Mouse (Mus musculus) midbrain, embryonic 16.5 days (tissue): ENCODE data around the gene Akap12. TPM values are rescaled to one million over a fixed set of nuclear protein-coding genes. Genes with fewer than 3 reads are reported as not detected.

Experiments used
- ATAC-seq: fragments of 200-750 bp; cut with Nextera tagmentation; 2 replicates; pipeline ENCODE4 v1.8.0; 2017; ENCODE audit warnings: moderate TSS enrichment
- H3K27ac ChIP-seq: fragments of 300-500 bp; sonication (generic); 2 replicates; pipeline ENCODE4 v1.5.1; 2014; ENCODE audit warnings: mild to moderate bottlenecking, low read length, mixed read lengths
- H3K27me3 ChIP-seq: fragments of 300-500 bp; sonication (generic); 2 replicates; pipeline ENCODE4 v1.6.1; 2014; ENCODE audit warnings: low read depth, low read length, mixed read lengths; ENCODE audit not compliant: control insufficient read depth, insufficient read depth
- H3K36me3 ChIP-seq: fragments of 300-500 bp; sonication (generic); 2 replicates; pipeline ENCODE4 v1.6.1; 2014; ENCODE audit warnings: mild to moderate bottlenecking, low read length, moderate library complexity, mixed read lengths; ENCODE audit not compliant: control insufficient read depth, insufficient read depth
- H3K4me1 ChIP-seq: fragments of 300-500 bp; sonication (generic); 2 replicates; pipeline ENCODE4 v1.6.1; 2014; ENCODE audit warnings: mild to moderate bottlenecking, low read length, mixed read lengths; ENCODE audit not compliant: control insufficient read depth, insufficient read depth
- H3K4me2 ChIP-seq: fragments of 300-500 bp; sonication (generic); 2 replicates; pipeline ENCODE4 v1.6.1; 2014; ENCODE audit warnings: mild to moderate bottlenecking, low read length, mixed read lengths
- H3K4me3 ChIP-seq: fragments of 300-500 bp; sonication (generic); 2 replicates; pipeline ENCODE4 v1.5.1; 2014; ENCODE audit warnings: low read depth, mild to moderate bottlenecking, low read length, moderate library complexity, mixed read lengths
- H3K9ac ChIP-seq: fragments of 300-500 bp; sonication (generic); 2 replicates; pipeline ENCODE4 v1.6.1; 2014; ENCODE audit warnings: low read depth, low read length, mixed read lengths
- H3K9me3 ChIP-seq: fragments of 300-500 bp; sonication (generic); replicated peaks from 2 replicates; pipeline ENCODE4 v1.6.1; 2014; ENCODE audit warnings: mild to moderate bottlenecking, low read length, mixed read lengths; ENCODE audit not compliant: control insufficient read depth, poor library complexity, severe bottlenecking
- WGBS: fragments of 180-500 bp; shearing (Covaris S2); extraction: QIAGEN DNeasy Blood & Tissue Kit; methylation state at CpG from one replicate; pipeline ENCODE4 v1.1.7; 2014; 5-methylcytosine and 5-hydroxymethylcytosine counted together
- polyA plus RNA-seq: library from polyadenylated mRNA; unstranded; fragments of >200 nt; fragmentation: Nextera tagmentation; extraction: Ambion mirVana; gene quantifications from 2 replicates; pipeline ENCODE4 v1.2.1, GENCODE M21; 2015

Gene Akap12
- polyA plus RNA-seq, 1 experiment from 2014 or later = 44.7 TPM

DNA sequence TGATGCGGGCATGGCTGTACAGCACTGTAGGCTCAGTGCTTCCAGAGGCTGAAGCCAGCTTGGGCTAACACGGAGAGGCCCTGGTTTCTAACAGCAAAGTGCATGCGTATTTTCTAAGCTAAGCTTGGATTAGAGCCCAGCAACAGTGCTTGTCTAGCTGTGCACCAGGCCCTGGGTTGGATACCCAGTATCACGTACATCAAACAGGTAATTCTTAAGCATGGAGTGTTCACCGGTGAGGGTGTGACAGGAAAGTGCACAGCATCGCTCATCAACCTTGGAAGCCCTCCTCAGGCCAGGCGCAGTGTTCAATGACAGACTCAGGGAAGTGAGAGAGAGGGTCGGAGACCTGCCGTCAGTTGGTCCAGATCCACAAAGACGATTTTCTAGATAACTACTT, 9.4 kb downstream of the Akap12 start:
- WGBS = 92% methylated on average over 10 of the region's 10 CpGs

DNA sequence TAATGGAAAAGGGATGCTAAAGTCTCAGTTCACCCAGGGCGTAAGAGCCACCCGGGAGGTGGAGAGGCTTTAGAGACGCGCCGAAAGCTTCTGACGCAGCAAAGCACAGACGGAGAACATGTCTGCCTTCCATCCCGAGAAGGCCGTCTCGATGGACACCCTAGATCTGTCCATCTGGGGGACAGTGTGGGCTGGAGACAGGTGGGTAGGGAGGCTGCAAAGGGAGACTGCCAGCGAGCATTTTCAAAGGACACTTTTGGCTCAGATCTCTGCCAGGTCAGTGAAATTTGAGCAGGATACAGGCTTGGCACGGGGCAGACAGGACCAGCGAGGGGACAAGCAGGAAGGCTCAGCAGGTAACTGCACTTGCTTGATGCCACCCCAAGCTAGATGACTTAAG, 9.9 kb downstream of the Akap12 start:
- ATAC-seq = no peak
- Histone ChIP-seq H3K9ac (no peak overlapping the region), H3K4me1 (no peaks in the 10 kb centered on the region), H3K4me2 (no peak overlapping the region), H3K4me3 (no peak overlapping the region), H3K27me3 (no peaks in the 10 kb centered on the region), H3K36me3 (no peaks in the 10 kb centered on the region), H3K9me3 (no peaks in the 10 kb centered on the region), H3K27ac (no peak overlapping the region)
- WGBS = 94% methylated on average over 13 of the region's 13 CpGs

More for the DNA sequence above, 9.4 kb downstream of the Akap12 start:
- no peak overlapping the region for H3K4me2 ChIP-seq
- H3K27ac ChIP-seq = no peak overlapping the region
- no peak overlapping the region for H3K4me3 ChIP-seq
- H3K27me3 ChIP-seq = no peaks in the 10 kb centered on the region
- H3K4me1 ChIP-seq = no peaks in the 10 kb centered on the region
- H3K9ac ChIP-seq = no peak overlapping the region
- no peaks in the 10 kb centered on the region for H3K36me3 ChIP-seq
- ATAC-seq = no peak
- no peaks in the 10 kb centered on the region for H3K9me3 ChIP-seq

DNA sequence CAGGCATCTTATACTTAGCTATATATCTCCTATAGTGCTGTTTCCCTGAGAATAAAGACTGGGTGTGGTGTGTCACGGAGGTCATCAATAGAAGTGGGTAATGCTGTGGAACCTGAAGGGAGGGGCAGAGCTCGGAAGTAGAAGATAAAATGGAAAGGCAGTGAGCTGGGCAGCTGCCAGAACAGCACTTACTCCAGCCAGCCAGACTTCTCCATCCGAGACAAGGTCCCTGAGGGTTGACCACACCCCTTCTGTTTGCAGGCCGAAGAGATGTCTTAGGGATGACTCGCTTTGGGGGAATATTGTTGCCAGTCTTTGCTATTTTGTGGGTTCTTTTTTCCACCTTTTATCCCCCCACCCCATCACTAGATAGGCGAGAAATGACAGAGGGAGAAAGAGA, 11.9 kb downstream of the Akap12 start:
- Histone ChIP-seq H3K9ac (no peak overlapping the region), H3K9me3 (no peaks in the 10 kb centered on the region), H3K4me3 (no peak overlapping the region), H3K27me3 (no peaks in the 10 kb centered on the region), H3K27ac (no peak overlapping the region), H3K36me3 (no peaks in the 10 kb centered on the region), H3K4me1 (no peaks in the 10 kb centered on the region), H3K4me2 (no peak overlapping the region)
- 61% methylated on average over 6 of the region's 6 CpGs for WGBS
- no peak for ATAC-seq

DNA sequence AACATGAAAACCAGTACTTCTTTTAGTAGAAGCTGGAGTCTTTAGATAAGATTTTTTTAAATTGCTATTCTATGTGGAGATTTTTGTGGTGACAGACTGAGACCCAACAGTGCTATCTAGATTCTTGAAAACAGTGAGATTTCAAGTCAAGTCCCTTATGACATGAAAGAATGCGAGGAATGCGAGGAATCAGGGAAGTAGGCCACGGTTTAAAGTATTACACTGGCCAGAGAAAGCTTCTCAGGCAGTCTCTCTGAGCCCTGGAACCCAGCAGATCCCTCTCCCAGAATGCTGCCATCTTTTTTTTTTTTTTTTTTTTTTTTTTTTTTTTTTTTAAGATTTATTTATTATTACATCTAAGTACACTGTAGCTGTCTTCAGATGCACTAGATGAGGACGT, 16.2 kb downstream of the Akap12 start:
- Histone ChIP-seq H3K9ac (no peak overlapping the region), H3K4me3 (no peak overlapping the region), H3K36me3 (no peaks in the 10 kb centered on the region), H3K9me3 (no peaks in the 10 kb centered on the region), H3K4me2 (no peak overlapping the region), H3K27ac (no peak overlapping the region), H3K4me1 (no peaks in the 10 kb centered on the region), H3K27me3 (no peaks in the 10 kb centered on the region)
- ATAC-seq = no peak
- WGBS = 63% methylated on average over 4 of the region's 4 CpGs

DNA sequence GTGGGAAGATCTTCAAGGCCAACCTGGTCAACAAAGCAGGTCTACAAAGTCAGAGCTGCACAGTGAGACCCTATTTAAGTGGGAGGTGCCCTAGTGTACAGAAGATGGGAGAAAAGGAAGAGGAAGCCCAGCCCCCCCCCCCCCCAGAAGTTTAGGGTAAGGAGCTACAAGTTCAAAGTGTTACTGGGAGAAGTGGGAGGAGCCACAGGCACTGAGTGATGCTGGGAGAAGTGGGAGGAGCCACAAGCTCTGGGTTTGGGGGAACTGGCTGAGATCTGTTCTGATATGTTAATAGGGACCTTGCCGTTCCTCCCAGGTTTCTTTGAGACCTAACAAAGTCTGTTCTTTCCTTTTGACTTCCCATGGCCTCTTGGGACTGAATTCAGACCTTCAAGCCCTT, 18.6 kb downstream of the Akap12 start:
- H3K9ac ChIP-seq = no peak overlapping the region
- H3K4me1 ChIP-seq = no peaks in the 10 kb centered on the region
- WGBS = 71% methylated on average over 1 of the region's 1 CpGs
- H3K36me3 ChIP-seq = no peaks in the 10 kb centered on the region
- H3K27ac ChIP-seq = no peak overlapping the region
- H3K9me3 ChIP-seq = no peaks in the 10 kb centered on the region
- no peaks in the 10 kb centered on the region for H3K27me3 ChIP-seq
- no peak overlapping the region for H3K4me2 ChIP-seq
- ATAC-seq = no peak
- no peak overlapping the region for H3K4me3 ChIP-seq

GRCm38 (mm10) chr10:4285752-4286151, 19.6 kb downstream of the Akap12 start:
- Histone ChIP-seq H3K4me3 (no peak overlapping the region), H3K4me1 (no peaks in the 10 kb centered on the region), H3K4me2 (no peak overlapping the region), H3K27ac (no peak overlapping the region), H3K27me3 (no peaks in the 10 kb centered on the region), H3K9ac (no peak overlapping the region), H3K36me3 (no peaks in the 10 kb centered on the region), H3K9me3 (no peaks in the 10 kb centered on the region)
- WGBS = 84% methylated on average over 8 of the region's 8 CpGs
- ATAC-seq = no peak

DNA sequence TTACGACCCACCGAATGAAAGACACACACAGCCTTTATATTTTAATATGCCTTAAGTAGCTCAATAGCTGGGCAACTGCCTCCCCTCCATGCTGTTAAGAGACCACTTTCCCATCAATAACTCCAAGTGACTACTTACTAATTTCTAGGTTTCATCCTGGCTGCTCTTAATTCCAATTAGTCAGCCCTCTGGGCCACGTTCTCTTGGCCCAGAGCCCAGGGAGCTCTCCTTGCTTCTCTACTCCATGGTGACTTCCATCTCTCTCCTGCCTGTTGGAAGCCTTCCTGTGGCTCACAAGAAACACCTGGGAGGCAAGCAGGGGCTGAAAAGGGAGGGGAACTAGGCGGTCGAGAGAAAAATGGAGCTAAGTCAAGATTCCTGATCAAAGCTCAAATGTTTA, 23.0 kb downstream of the Akap12 start:
- H3K36me3 ChIP-seq = no peaks in the 10 kb centered on the region
- no peaks in the 10 kb centered on the region for H3K4me1 ChIP-seq
- no peak for ATAC-seq
- H3K4me2 ChIP-seq = no peak overlapping the region
- 56% methylated on average over 5 of the region's 5 CpGs for WGBS
- no peak overlapping the region for H3K27ac ChIP-seq
- H3K9ac ChIP-seq = no peak overlapping the region
- H3K4me3 ChIP-seq = no peak overlapping the region
- H3K9me3 ChIP-seq = no peaks in the 10 kb centered on the region
- no peaks in the 10 kb centered on the region for H3K27me3 ChIP-seq

GRCm38 (mm10) chr10:4289636-4290035, 23.5 kb downstream of the Akap12 start:
- Histone ChIP-seq H3K27ac (no peak overlapping the region), H3K4me1 (no peaks in the 10 kb centered on the region), H3K4me3 (no peak overlapping the region), H3K9ac (no peak overlapping the region), H3K27me3 (no peaks in the 10 kb centered on the region), H3K36me3 (no peaks in the 10 kb centered on the region), H3K4me2 (no peak overlapping the region), H3K9me3 (no peaks in the 10 kb centered on the region)
- whole genome bisulfite sequencing = 45% methylated on average over 3 of the region's 3 CpGs
- no peak for ATAC-seq

GRCm38 (mm10) chr10:4290145-4290544, 24.0 kb downstream of the Akap12 start:
- no peak for ATAC-seq

GRCm38 (mm10) chr10:4290561-4290960, 24.4 kb downstream of the Akap12 start:
- no peaks in the 10 kb centered on the region for H3K27me3 ChIP-seq
- WGBS = 86% methylated on average over 6 of the region's 6 CpGs
- H3K9me3 ChIP-seq = no peaks in the 10 kb centered on the region
- H3K36me3 ChIP-seq = no peaks in the 10 kb centered on the region
- no peak for ATAC-seq
- no peak overlapping the region for H3K27ac ChIP-seq
- no peaks in the 10 kb centered on the region for H3K4me1 ChIP-seq
- no peak overlapping the region for H3K4me2 ChIP-seq
- H3K4me3 ChIP-seq = no peak overlapping the region
- H3K9ac ChIP-seq = no peak overlapping the region

More at GRCm38 (mm10) chr10:4290145-4290544, 24.0 kb downstream of the Akap12 start:
- Histone ChIP-seq H3K9ac (no peak overlapping the region), H3K4me3 (no peak overlapping the region), H3K27ac (no peak overlapping the region), H3K4me2 (no peak overlapping the region), H3K4me1 (no peaks in the 10 kb centered on the region), H3K36me3 (no peaks in the 10 kb centered on the region), H3K27me3 (no peaks in the 10 kb centered on the region), H3K9me3 (no peaks in the 10 kb centered on the region)
- WGBS = 41% methylated on average over 3 of the region's 3 CpGs
